Mouse (Mus musculus) cerebellum, postnatal 4 days (tissue): ENCODE measurements around the gene Kptn.
A peak's percentile ranks its signal among the peaks of the same experiment; 100 is the strongest.

Experiments
- DNase-seq, 2 experiments: peaks; one replicate each; pipeline ENCODE4 v3.0.0; 2022; ENCODE audit warnings: low spot score in 2 of 2, mixed read lengths in 1 of 2

The Kptn gene

GRCm38 (mm10) chr7:16119569-16120261 is at the start of gene Kptn:
Gene Kptn, plus strand, starts transcription at chr7:16119895.
- peak; percentile 90 to 94 for DNase-seq

GRCm38 (mm10) chr7:16070846-16071245 is 48.8 kb upstream of the Kptn start:
- DNase-seq = no peak

DNA sequence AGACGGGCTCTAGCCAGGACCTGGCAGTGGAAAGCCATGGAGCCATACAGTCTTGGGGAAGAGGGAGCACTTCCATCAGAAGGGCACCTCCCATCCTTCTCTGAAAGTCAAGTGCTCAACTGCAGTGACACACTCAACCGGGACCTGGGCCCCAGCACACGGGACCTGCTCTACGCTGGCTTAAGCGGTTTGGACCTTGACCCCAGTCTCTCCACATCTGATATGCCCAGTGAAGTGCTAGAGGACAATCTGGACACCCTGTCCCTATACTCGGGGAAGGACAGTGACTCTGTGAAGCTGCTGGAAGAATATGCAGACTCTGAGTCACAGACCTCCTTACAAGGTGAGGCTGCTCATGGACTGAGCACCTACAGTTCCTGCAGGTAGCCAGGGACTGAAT is 47.8 kb upstream of the Kptn start:
- no peak for DNase-seq

GRCm38 (mm10) chr7:16079947-16080346 is 39.7 kb upstream of the Kptn start:
- DNase-seq = no peak

DNA sequence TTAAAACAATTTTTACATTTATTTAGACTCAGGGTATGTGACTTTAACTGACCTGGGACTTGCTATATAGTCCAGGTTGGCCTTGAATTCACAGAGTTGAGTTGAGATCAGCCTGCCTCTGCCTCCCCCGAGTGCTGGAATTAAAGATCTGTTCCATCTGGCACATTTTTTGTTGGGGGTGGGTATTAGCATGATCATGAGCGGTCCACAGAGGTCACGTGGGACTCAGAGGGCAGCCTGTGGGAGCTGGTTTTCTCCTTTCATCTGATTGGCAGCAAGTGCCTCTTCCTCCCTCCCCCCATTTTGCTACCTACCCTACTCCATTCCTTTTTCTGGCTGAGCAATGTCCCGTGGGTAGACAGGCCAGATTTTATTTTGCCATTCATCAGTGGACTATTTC is 39.1 kb upstream of the Kptn start:
- no peak for DNase-seq

- no peak for DNase-seq
Measured at GRCm38 (mm10) chr7:16083361-16083760, 36.3 kb upstream of the Kptn start.

- no peak for DNase-seq
Measured at GRCm38 (mm10) chr7:16087587-16087986, 32.1 kb upstream of the Kptn start.

GRCm38 (mm10) chr7:16094592-16094991 is 25.1 kb upstream of the Kptn start:
- DNase-seq = no peak

DNA sequence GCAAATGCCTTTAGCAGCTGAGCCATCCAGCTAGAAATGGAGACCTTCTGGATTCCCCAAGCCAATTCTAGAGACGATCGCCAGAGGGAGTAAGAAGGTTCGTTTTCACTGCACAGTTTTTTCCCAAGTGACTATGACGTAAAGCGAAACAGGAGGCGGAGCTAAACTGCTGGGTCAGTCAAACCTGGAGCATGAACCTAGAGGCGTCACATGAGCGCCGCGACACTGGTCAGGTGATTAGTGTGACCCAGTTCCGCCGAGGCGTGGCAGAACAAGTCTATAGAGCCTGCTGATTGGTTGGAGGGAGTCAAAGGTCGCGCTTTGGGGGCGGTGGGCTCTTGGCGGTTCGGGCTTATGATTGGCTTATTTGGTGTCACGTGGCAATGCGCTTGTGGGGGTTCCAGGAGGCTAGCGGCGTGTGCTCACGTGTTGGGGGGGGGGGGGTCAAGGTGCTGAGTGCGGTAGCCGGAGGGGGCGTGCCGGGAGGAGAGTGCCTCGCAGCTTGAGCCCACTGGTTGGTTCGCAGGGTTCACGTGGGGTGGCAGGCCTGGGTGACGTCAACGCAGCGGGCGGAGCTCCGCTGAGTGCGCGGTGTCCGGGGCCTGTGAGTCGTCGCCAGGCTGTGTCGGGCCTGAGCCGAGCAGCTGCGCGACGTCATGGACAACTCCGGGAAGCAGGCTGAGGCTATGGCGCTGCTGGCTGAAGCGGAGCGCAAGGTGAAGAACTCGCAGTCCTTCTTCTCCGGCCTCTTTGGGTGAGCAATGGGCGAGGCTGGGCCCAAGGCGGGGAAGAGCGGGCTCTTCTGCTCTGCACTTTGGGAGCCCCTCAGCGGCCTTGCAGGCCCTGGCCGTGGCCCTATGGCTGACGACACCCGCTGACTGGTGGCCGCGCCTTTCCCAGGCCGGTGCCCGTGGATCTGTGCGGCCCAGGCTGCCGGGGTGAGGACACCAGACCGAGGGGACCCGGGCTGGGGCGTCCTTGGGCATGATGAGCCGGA is 21.4 kb upstream of the Kptn start, which contains the start of gene Napa:
Gene Napa (plus strand): TSS at position 438 of the 997 bp plus-strand sequence.
- peak; percentile 92 to 95 for DNase-seq

DNA sequence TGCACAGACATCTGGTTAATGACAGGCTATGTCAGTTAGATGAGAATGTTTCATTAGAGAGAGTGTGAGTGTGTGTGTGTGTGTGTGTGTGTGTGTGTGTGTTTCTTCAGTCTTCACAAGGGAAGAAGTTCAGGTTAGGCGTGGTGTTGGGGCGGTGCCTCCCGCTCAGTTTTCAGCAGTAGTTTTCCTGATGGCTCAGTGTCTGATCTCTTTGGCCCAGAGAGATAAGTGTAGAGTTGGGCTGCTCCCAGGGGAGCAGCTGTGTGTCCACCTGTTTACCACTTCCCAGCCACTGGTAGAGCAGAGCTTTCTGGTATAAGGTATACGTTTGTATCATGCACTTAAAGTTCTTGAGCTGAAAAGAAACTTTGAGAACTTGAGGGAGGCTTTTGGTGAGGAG is 19.8 kb upstream of the Kptn start:
- no peak for DNase-seq

- DNase-seq = no peak
Measured at GRCm38 (mm10) chr7:16101081-16101480, 18.6 kb upstream of the Kptn start.

DNA sequence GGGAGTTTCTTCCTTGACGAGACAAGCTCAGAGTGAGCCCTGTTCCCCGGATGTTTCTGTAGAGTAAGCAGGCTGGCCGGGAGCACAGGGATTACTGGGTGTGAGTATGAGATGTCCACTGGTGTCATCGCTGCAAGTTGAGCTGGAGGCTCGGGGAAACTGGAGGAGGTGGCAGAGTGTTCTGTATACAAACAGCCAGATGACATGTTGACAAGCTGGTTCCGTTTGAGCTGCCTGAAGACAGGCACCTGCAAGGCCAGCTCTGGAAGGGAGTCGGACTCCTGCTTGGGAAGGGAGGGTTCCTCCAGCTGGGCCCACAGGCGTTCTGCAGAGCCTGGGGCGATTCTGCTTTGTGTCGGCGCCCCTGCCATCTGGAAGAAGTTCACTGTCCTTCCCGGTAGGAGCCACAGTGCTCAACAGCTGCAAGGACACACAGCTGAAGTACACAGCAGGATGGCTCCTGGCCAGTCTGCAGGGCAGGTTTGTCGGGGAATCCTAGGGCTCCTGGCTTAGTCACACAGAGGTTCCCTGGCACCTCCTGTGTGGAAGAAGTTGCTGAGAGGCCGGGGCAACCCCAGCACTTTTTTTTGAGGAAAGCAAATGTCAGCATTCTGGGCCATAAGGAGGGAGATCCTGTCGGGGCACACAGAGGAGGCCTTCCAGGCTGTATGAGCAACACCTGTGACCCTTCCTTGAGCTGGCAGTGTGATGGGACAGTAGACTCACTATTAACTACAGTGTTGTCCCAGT is 17.8 kb upstream of the Kptn start:
- no peak for DNase-seq

DNA sequence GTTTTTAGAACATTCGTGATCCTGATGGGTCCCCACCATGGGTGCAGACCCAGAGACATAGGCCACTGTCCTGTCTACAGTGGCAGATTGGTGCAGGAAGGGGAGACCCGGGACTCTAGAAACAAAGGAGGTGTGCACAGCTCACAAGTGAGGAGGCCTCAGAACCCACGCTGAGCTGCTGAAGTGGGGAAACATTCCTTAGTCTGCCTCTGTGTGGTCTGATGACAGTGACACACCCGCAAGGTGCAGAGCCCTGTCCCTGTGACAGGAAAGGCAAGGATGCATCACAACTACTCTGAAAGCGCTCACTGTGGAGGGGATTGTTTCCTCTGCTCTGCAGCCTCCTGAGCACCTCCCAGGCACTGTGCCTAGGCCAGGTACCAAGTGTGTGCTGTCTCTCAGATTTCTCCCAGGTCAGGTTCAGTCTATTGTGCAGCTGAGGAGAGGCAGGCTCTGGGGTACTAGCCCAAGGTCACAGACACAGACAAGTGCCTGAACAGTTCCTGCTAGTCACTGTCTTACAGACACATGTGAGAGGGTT is 16.9 kb upstream of the Kptn start:
- DNase-seq = no peak

DNA sequence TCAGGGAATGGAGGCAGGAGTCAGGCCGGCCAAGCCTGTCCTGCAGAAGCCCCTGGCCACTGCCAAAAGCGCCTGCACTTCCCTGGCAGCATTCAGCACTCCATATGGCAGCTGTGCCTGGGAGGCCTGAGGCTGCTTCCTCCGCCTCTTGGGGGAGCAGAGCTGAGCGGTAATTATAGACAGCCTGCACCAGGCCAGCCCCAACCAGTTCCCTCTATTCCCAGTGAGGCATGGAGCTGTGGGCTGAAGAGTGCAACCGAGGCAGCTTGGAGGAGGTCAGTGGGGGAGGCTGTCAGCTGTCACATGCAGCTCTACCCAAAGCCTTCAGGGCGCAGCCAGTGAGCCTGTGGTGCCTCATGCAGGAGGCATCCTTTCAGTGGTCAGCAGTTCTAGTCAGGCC is 15.9 kb upstream of the Kptn start:
- peak in 1 of 2 experiments; percentile 71 for DNase-seq

DNA sequence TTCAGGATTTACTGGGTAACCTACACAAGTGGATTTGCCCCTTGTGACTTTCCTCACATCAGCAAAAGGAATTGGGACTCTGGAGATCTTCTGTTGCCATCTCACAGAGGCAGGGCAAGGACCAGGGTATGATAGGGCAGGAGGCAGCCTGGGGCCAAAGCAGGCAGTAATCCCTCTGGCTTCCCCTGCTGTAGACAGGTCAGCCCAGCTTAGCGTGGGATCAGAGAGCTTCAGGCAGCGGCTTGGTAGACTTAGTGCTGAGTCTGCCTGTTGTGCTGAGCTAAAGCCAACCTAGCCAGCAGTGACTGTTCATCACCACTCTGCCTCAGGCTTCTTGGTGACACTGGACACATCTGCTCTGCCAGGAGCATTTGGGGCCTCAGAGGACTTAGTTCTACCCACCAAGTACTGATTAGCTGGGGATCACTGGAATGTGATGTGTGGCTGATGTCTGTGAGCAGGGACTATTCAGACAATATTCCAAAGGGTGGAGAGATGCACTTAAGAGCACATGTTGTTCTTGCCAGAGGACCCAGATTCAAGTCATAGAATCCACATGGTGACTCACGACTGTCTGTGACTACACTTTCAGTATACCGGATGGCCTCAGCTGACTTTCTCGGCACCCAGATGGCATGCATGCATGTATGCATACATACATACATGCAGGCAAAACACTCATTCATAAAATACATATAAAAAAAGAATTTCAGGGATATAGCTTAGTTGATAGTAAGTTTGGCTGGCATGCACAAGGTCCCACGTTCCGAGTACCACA is 14.9 kb upstream of the Kptn start:
- no peak for DNase-seq

- no peak for DNase-seq
Measured at GRCm38 (mm10) chr7:16108886-16109542, 10.7 kb upstream of the Kptn start.

- DNase-seq = no peak
Measured at GRCm38 (mm10) chr7:16110158-16110557, 9.5 kb upstream of the Kptn start.

GRCm38 (mm10) chr7:16111284-16112090 is 8.2 kb upstream of the Kptn start:
- DNase-seq = no peak

GRCm38 (mm10) chr7:16116418-16116817 is 3.3 kb upstream of the Kptn start:
- DNase-seq = no peak

GRCm38 (mm10) chr7:16117100-16117499 is 2.6 kb upstream of the Kptn start:
- DNase-seq = peak in 1 of 2 experiments; percentile 47
